Mouse (Mus musculus) A20 (cell line): ENCODE data around the gene Srpk3.

ENCODE experiments used
- DNase-seq: peaks from one replicate; pipeline ENCODE4 v3.0.0-alpha.2; 2011; ENCODE audit warnings: low read depth, low spot score

Srpk3 gene

GRCm38 (mm10) chrX:73798502-73798901, 24.3 kb downstream of the Srpk3 start:
- peak; percentile 63 for DNase-seq

- DNase-seq = no peak
These were observed 31.6 kb downstream of the Srpk3 start for GRCm38 (mm10) chrX:73805814-73806213.

- no peak for DNase-seq
These were observed 40.9 kb downstream of the Srpk3 start for GRCm38 (mm10) chrX:73815072-73815471.

GRCm38 (mm10) chrX:73816596-73817314, 42.5 kb downstream of the Srpk3 start:
- peak; percentile 33 for DNase-seq

- DNase-seq = no peak
These were observed 49.5 kb downstream of the Srpk3 start for GRCm38 (mm10) chrX:73823747-73824146.

- DNase-seq = peak; percentile 56
These were observed 50.3 kb downstream of the Srpk3 start, which contains the start of gene Pdzd4 for GRCm38 (mm10) chrX:73824185-73825151. TSS of gene Pdzd4 (minus strand) at chrX:73824969.
